ENCODE assay signal across 10 mouse cellular contexts in the genomic region with DNA sequence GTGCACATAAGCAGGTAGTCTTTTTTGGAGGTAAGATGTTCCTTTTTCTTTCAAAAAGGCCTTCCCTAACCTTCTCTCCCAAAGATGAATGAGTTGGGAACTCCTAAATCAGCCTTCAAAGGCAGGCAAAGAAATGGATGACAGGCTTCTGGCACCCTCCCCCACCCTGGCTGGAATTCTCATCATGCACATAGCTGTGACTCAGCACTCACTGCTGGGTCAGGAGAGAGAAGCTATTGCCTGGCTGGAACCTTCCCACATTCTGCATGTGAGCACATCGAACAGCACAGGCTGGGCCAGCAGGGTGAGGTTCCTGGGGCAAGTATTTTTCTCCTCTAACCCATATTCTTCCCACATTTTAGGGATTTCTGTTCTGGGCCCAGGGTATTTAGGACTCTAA. TPM values are rescaled to one million over a fixed set of nuclear protein-coding genes. Genes with fewer than 3 reads are reported as not detected.
A peak's percentile ranks its signal among the peaks of the same experiment; 100 is the strongest.
DNase-seq lines count a peak whose midpoint lies in the region; ATAC-seq and TF ChIP-seq lines count a peak whose summit lies in the region.
"Had no signal": no experiment of that assay in that cellular context is flagged by ENCODE, and none has a peak within 500 bp of the region (broad histone marks: within the 10 kb centered on the region; RNA-seq: fewer than 3 reads in every experiment).

No protein-coding gene starts in this region.

- TF ChIP-seq POLR2A in liver, adult 2 months (IDR thresholded peaks at IDR 0.05; ENCODE audit: extremely low read depth, insufficient read depth, low read length), result no peak

- H3K79me2 ChIP-seq in liver, adult 2 months (ENCODE audit: control insufficient read depth, insufficient read depth, low read length), result no peaks in the 10 kb centered on the region

- H3K27ac ChIP-seq in forebrain, postnatal 0 days (ENCODE audit: low read depth, low read length), result no peak overlapping the region
- no peak overlapping the region for H3K27ac ChIP-seq in forebrain, embryonic 15.5 days (replicated peaks)
- no peak overlapping the region for H3K27ac ChIP-seq in heart, embryonic 11.5 days (ENCODE audit: low read depth, low read length)
- H3K27ac ChIP-seq in liver, adult 2 months (replicated peaks; ENCODE audit: insufficient read depth, low read depth, low read length), result peak overlapping the region; percentile 26; the same call in 1 of the 2 replicates
- H3K27ac ChIP-seq: limb, embryonic 12.5 days; stomach, embryonic 15.5 days had no signal

- no peaks in the 10 kb centered on the region for H3K27me3 ChIP-seq in forebrain, postnatal 0 days (ENCODE audit: insufficient read depth, low read length)
- H3K27me3 ChIP-seq in forebrain, embryonic 15.5 days, result no peaks in the 10 kb centered on the region
- H3K27me3 ChIP-seq in heart, embryonic 11.5 days (ENCODE audit: control insufficient read depth, insufficient read depth, low read length), result no peaks in the 10 kb centered on the region
- H3K27me3 ChIP-seq in liver, adult 2 months (ENCODE audit: control insufficient read depth, insufficient read depth, low read length), result no peaks in the 10 kb centered on the region
- H3K27me3 ChIP-seq: limb, embryonic 12.5 days; stomach, embryonic 15.5 days had no signal

- H3K4me2 ChIP-seq in forebrain, postnatal 0 days (ENCODE audit: low read depth), result no peak overlapping the region
- H3K4me2 ChIP-seq in forebrain, embryonic 15.5 days (replicated peaks), result no peak overlapping the region
- H3K4me2 ChIP-seq in heart, embryonic 11.5 days, result no peak overlapping the region
- H3K4me2 ChIP-seq: limb, embryonic 12.5 days; stomach, embryonic 15.5 days had no signal

- H3K9ac ChIP-seq in forebrain, postnatal 0 days, result no peak overlapping the region
- H3K9ac ChIP-seq in forebrain, embryonic 15.5 days (replicated peaks), result no peak overlapping the region
- H3K9ac ChIP-seq in heart, embryonic 11.5 days (ENCODE audit: low read depth, low read length), result no peak overlapping the region
- H3K9ac ChIP-seq in liver, adult 2 months (ENCODE audit: low read depth, low read length), result no peak overlapping the region
- H3K9ac ChIP-seq: limb, embryonic 12.5 days; stomach, embryonic 15.5 days had no signal

- H3K36me3 ChIP-seq in forebrain, postnatal 0 days (ENCODE audit: insufficient read depth), result peaks cover 36% of the 10 kb centered on the region
- no peaks in the 10 kb centered on the region for H3K36me3 ChIP-seq in forebrain, embryonic 15.5 days
- no peaks in the 10 kb centered on the region for H3K36me3 ChIP-seq in heart, embryonic 11.5 days (ENCODE audit: control insufficient read depth, insufficient read depth, low read length)
- peaks cover 49% of the 10 kb centered on the region for H3K36me3 ChIP-seq in liver, adult 2 months (ENCODE audit: control insufficient read depth, insufficient read depth, low read length)
- H3K36me3 ChIP-seq: limb, embryonic 12.5 days; stomach, embryonic 15.5 days had no signal

- TF ChIP-seq CTCF in forebrain, postnatal 0 days (IDR thresholded peaks at IDR 0.05; ENCODE audit: low read depth), result no peak
- no peak for TF ChIP-seq CTCF in liver, adult 2 months (IDR thresholded peaks at IDR 0.05; ENCODE audit: low read depth, low read length)

- no peaks in the 10 kb centered on the region for H3K9me3 ChIP-seq in forebrain, postnatal 0 days (ENCODE audit: low read length)
- H3K9me3 ChIP-seq in forebrain, embryonic 15.5 days, result no peaks in the 10 kb centered on the region
- H3K9me3 ChIP-seq in heart, embryonic 11.5 days (replicated peaks; ENCODE audit: control insufficient read depth, low read length), result no peaks in the 10 kb centered on the region
- H3K9me3 ChIP-seq: limb, embryonic 12.5 days; stomach, embryonic 15.5 days had no signal

- H3K4me1 ChIP-seq in forebrain, postnatal 0 days (ENCODE audit: insufficient read depth), result no peaks in the 10 kb centered on the region
- H3K4me1 ChIP-seq in forebrain, embryonic 15.5 days, result no peaks in the 10 kb centered on the region
- 0 out of 2 replicates have a peak, but pooled peaks cover 4% of the 10 kb centered on the region for H3K4me1 ChIP-seq in heart, embryonic 11.5 days (ENCODE audit: control insufficient read depth, insufficient read depth, low read length)
- H3K4me1 ChIP-seq in liver, adult 2 months (ENCODE audit: control insufficient read depth, insufficient read depth, low read length), result peaks cover 9% of the 10 kb centered on the region
- H3K4me1 ChIP-seq: limb, embryonic 12.5 days; stomach, embryonic 15.5 days had no signal

- WGBS in forebrain, postnatal 0 days, result 73% methylated on average over 1 of the region's 1 CpGs
- 77% methylated on average over 1 of the region's 1 CpGs for WGBS in forebrain, embryonic 15.5 days
- WGBS in heart, embryonic 11.5 days (ENCODE audit: insufficient replicate concordance), result 36% methylated on average over 1 of the region's 1 CpGs
- 15% methylated on average over 1 of the region's 1 CpGs for WGBS in liver, adult 2 months

- DNase-seq in forebrain, postnatal 0 days, result no peak
- peak; percentile 20 for DNase-seq in 416B (ENCODE audit: low read depth)
- DNase-seq in brain, adult 2 months (ENCODE audit: low read depth, low spot score), result peak; percentile 92
- peak; percentile 88 for DNase-seq in liver, adult 2 months (ENCODE audit: extremely low read depth, low read depth, low spot score)
- DNase-seq in thymus, postnatal 36 days, result no peak
- no peak for DNase-seq in natural killer cell, adult 2 months (ENCODE audit: low spot score in 2 of 2)

- ATAC-seq in forebrain, postnatal 0 days, result peak; percentile 54
- no peak for ATAC-seq in forebrain, embryonic 15.5 days (replicated peaks)
- ATAC-seq in heart, embryonic 11.5 days (replicated peaks; ENCODE audit: insufficient number of reproducible peaks, low FRiP score, low TSS enrichment), result peak; percentile 63; the same call in 1 of the 2 replicates

- H3K4me3 ChIP-seq in forebrain, postnatal 0 days (ENCODE audit: low read depth, low read length), result no peak overlapping the region
- no peak overlapping the region for H3K4me3 ChIP-seq in forebrain, embryonic 15.5 days
- H3K4me3 ChIP-seq in heart, embryonic 11.5 days (ENCODE audit: low read depth, low read length), result no peak overlapping the region
- H3K4me3 ChIP-seq in liver, adult 2 months (ENCODE audit: insufficient read depth, low read depth, low read length), result no peak overlapping the region
- H3K4me3 ChIP-seq: limb, embryonic 12.5 days; stomach, embryonic 15.5 days had no signal

RNA-seq across cellular contexts. Expression of a gene that starts 58.1 kb away (rescaled TPM):
- total RNA-seq in forebrain, postnatal 0 days (2014; rRNA removed), result 5.3 and 5.5 TPM in 2 replicates
- 0.64 and 0.90 TPM in 2 replicates for polyA plus RNA-seq in forebrain, postnatal 0 days (2015; fragmentation: Nextera tagmentation; extraction: Ambion mirVana)
- 1.2 and 1.3 TPM in 2 replicates for polyA plus RNA-seq in forebrain, embryonic 15.5 days (2015; fragmentation: Nextera tagmentation; extraction: Ambion mirVana)
- 0.47 and 1.0 TPM in 2 replicates for polyA plus RNA-seq in heart, embryonic 11.5 days (2014; fragmentation: Nextera tagmentation; extraction: Ambion mirVana)
- 1.0 and 1.1 TPM in 2 replicates for total RNA-seq in liver, adult 2 months (2014; rRNA removed)
- polyA plus RNA-seq in liver, adult 2 months (2012; rRNA removed), result 0.14 and 0.20 TPM in 2 replicates

Comparison
In these comparisons a context has a peak if more than half of its experiments do, and no peak if none do; other contexts are left out.
1. DNase-seq: peak in 416B (single experiment), brain, adult 2 months (single experiment) and liver, adult 2 months (single experiment); none in forebrain, postnatal 0 days (single experiment), thymus, postnatal 36 days (0 of 2) and natural killer cell, adult 2 months (0 of 2).